Mouse (Mus musculus): ENCODE measurements around the gene Gm4792. TPM values are rescaled to one million over a fixed set of nuclear protein-coding genes. Genes with fewer than 3 reads are reported as not detected.

Gm4792 gene
- not detected in 2 replicates for polyA plus RNA-seq (2012; rRNA removed)

DNA sequence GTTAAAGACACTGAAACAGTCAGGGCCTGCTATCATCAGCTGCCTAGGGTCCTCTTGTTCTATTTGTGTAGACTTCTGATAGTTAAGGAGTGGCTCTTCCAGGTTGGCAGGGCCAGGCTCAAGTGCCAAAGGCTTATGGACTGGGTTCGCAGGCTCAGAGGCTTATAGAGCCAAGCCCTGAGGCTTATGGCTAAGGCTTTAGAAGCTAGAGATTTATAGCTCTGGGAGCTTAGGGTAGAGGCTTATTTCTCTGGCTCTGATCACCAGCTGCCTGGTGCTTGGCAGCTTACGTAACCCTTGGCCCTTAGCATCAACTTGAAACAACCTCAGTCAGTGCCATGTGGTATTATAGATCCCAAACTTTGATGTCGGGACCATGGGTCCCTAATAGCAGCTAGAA lies at the start of gene Gm4792:
Gene Gm4792, minus strand, starts transcription at position 233 of the 400 bp plus-strand sequence.
- Histone ChIP-seq H3K36me3 (ENCODE audit: control insufficient read depth, insufficient read depth, low read length) (no peaks in the 10 kb centered on the region), H3K4me1 (ENCODE audit: control insufficient read depth, insufficient read depth, insufficient read length) (no peaks in the 10 kb centered on the region), H3K27me3 (ENCODE audit: control insufficient read depth, insufficient read depth, low read length) (no peaks in the 10 kb centered on the region), H3K27ac (ENCODE audit: insufficient read depth, low read length) (no peak within 1 kb of the TSS), H3K4me3 (ENCODE audit: extremely low read depth, insufficient read depth, insufficient read length) (no peak within 1 kb of the TSS)
- DNase-seq (ENCODE audit: low read depth in 1 of 2, low spot score in 2 of 2): no peak
- 87% methylated on average over 3 of the region's 3 CpGs for WGBS
- TF ChIP-seq POLR2A (IDR thresholded peaks at IDR 0.05; ENCODE audit: low read depth, low read length) (no peak), CTCF (IDR thresholded peaks at IDR 0.05; ENCODE audit: extremely low read depth, insufficient read depth, insufficient read length, insufficient replicate concordance) (no peak)

DNA sequence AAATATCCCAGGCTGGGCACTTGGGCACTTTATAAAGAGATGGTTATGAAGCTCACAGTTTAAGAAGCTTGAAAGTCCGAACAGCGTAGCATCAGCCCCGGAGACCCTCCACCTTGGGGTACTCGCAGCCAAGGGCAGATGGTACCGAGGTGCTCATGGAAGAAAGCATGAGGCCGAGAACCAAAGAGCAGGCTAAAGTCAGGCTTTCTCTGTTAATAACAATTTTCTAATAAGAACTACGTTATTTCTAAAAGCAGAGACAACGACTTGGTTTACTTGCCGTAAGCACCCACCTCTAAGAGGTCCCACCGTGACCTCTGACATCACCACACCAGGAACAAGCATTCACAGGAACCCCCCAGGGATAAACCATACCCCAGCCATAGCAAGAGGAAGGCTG lies 49.5 kb upstream of the Gm4792 start:
- WGBS: 92% methylated on average over 10 of the region's 10 CpGs
- Histone ChIP-seq H3K36me3 (ENCODE audit: control insufficient read depth, insufficient read depth, low read length) (no peaks in the 10 kb centered on the region), H3K4me1 (ENCODE audit: control insufficient read depth, insufficient read depth, insufficient read length) (no peaks in the 10 kb centered on the region), H3K4me3 (ENCODE audit: extremely low read depth, insufficient read depth, insufficient read length) (no peak overlapping the region), H3K27ac (ENCODE audit: insufficient read depth, low read length) (no peak overlapping the region), H3K27me3 (ENCODE audit: control insufficient read depth, insufficient read depth, low read length) (no peaks in the 10 kb centered on the region)
- TF ChIP-seq POLR2A (IDR thresholded peaks at IDR 0.05; ENCODE audit: low read depth, low read length) (no peak), CTCF (IDR thresholded peaks at IDR 0.05; ENCODE audit: extremely low read depth, insufficient read depth, insufficient read length, insufficient replicate concordance) (no peak)
- DNase-seq (ENCODE audit: low read depth in 1 of 2, low spot score in 2 of 2): no peak

DNA sequence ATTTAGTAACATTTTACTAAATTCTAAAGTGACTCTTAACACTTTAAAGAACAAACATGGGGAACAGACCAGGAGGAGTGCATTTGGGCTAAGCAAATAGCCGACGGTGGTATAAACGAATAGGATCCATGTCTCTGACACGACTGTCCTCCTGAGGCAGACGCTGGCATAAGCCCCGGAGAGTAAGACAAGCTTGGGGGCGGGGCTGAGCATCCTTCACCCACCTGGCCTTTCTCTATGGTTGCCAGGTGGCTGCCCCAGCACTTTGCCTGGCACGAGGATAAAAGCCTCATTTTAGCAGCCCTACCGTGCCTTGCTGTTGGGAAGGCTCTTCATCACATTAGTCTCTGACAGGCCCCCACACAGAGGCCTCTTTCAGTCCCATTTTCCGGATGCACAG lies 48.8 kb upstream of the Gm4792 start:
- Histone ChIP-seq H3K27ac (ENCODE audit: insufficient read depth, low read length) (no peak overlapping the region), H3K27me3 (ENCODE audit: control insufficient read depth, insufficient read depth, low read length) (no peaks in the 10 kb centered on the region), H3K36me3 (ENCODE audit: control insufficient read depth, insufficient read depth, low read length) (no peaks in the 10 kb centered on the region), H3K4me1 (ENCODE audit: control insufficient read depth, insufficient read depth, insufficient read length) (no peaks in the 10 kb centered on the region), H3K4me3 (ENCODE audit: extremely low read depth, insufficient read depth, insufficient read length) (no peak overlapping the region)
- DNase-seq (ENCODE audit: low read depth in 1 of 2, low spot score in 2 of 2): no peak
- 95% methylated on average over 10 of the region's 10 CpGs for WGBS
- TF ChIP-seq CTCF (IDR thresholded peaks at IDR 0.05; ENCODE audit: extremely low read depth, insufficient read depth, insufficient read length, insufficient replicate concordance) (no peak), POLR2A (IDR thresholded peaks at IDR 0.05; ENCODE audit: low read depth, low read length) (no peak)

DNA sequence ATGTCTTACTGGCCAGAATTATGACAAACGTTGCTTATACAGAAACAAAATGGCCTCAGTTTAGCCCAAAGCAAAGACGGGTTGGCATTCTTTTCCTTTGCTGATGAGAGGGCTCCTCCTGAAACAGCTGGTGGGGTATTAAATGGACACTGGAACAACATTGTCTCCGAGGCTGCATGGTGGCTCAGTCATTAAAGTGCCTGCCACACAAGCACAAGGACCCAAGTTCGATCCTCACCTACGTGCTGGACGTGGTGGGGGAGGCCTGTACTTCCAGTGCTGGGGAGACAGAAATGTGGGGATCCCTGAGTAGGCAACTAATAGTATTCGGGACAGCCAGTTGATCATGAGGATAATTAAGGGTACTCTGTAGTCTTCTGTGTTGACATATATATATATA lies 48.1 kb upstream of the Gm4792 start:
- TF ChIP-seq CTCF (IDR thresholded peaks at IDR 0.05; ENCODE audit: extremely low read depth, insufficient read depth, insufficient read length, insufficient replicate concordance) (no peak), POLR2A (IDR thresholded peaks at IDR 0.05; ENCODE audit: low read depth, low read length) (no peak)
- Histone ChIP-seq H3K4me1 (ENCODE audit: control insufficient read depth, insufficient read depth, insufficient read length) (no peaks in the 10 kb centered on the region), H3K27me3 (ENCODE audit: control insufficient read depth, insufficient read depth, low read length) (no peaks in the 10 kb centered on the region), H3K36me3 (ENCODE audit: control insufficient read depth, insufficient read depth, low read length) (no peaks in the 10 kb centered on the region), H3K4me3 (ENCODE audit: extremely low read depth, insufficient read depth, insufficient read length) (no peak overlapping the region), H3K27ac (ENCODE audit: insufficient read depth, low read length) (no peak overlapping the region)
- DNase-seq (ENCODE audit: low read depth in 1 of 2, low spot score in 2 of 2): no peak
- 91% methylated on average over 7 of the region's 7 CpGs for WGBS

DNA sequence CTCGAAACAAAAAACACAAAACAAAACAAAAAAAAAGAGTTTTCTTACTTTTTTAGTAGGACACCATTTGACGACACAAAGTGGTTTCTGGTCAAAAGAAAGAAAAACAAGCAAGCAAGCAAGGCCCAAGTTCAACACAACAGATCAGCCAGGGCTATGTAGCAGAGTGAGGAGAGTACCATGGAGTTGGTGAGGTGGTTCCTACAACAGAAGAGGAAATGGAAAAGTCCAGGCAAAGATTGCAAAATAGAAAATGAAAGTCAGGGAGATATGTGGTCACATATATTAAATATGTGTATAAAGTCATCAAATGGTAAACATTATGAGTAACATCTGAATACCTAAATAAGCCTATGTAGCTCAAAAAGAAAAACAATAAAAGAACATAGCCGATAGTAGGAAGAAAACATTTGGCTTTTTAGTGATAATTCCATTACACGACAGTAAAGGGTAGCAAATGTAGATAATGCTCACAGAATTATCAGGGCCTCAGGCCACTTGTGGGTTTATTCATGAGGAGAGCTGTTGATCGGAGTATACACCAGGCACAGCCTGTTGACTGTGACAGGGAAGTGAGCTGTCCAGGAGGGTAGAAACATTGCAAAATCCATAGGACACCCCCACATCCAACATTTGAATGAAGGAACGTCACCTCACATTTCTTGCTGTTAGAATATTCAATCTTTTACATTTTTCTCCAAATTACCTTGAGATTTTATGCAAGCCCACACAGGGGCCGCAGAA lies 47.2 kb upstream of the Gm4792 start:
- WGBS: 85% methylated on average over 7 of the region's 7 CpGs
- H3K4me1 ChIP-seq (ENCODE audit: control insufficient read depth, insufficient read depth, insufficient read length): no peaks in the 10 kb centered on the region
- H3K27me3 ChIP-seq (ENCODE audit: control insufficient read depth, insufficient read depth, low read length): no peaks in the 10 kb centered on the region
- H3K27ac ChIP-seq (ENCODE audit: insufficient read depth, low read length): no peak overlapping the region
- H3K4me3 ChIP-seq (ENCODE audit: extremely low read depth, insufficient read depth, insufficient read length): no peak overlapping the region
- H3K36me3 ChIP-seq (ENCODE audit: control insufficient read depth, insufficient read depth, low read length): no peaks in the 10 kb centered on the region
- DNase-seq (ENCODE audit: low read depth in 1 of 2, low spot score in 2 of 2): no peak
- TF ChIP-seq CTCF (IDR thresholded peaks at IDR 0.05; ENCODE audit: extremely low read depth, insufficient read depth, insufficient read length, insufficient replicate concordance) (no peak), POLR2A (IDR thresholded peaks at IDR 0.05; ENCODE audit: low read depth, low read length) (no peak)

DNA sequence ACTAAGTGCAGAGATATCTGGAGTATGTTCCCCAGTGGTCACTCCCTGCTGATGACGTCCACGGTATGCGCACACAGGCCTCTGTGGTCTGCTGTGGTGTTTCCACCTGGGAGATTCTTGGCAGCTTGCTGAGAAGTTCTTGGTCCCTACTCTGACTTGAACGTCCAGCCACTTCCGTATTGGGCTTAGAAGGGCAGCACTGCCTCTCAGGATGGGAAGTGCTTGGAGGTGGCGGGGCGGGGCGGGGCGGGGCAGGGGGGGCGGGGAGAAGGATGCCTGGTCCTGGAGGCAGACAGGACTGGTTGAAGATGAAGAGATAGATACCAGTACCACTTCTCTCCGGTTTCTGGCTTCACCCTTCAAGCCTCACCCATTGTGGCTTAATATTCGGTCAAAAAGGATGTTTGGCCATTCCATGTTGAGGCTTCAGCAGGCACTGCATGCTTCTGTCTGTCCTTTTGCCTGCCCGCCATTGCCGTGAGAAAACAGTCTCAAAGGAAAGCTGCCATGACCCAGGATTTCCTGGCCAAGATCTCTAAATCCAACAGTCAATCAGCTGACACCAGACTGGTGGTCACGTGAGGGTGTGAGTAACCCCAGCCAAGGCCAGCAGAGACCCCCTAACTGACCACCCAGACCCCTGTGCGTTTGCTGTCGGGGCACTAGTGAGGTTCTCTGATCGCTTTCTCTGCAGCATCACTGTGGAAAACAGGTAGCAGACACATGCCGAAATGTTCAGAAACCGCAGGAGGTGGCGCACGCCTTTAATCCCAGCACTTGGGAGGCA lies 46.3 kb upstream of the Gm4792 start:
- WGBS: 61% methylated on average over 22 of the region's 22 CpGs
- no peak for DNase-seq (ENCODE audit: low read depth in 1 of 2, low spot score in 2 of 2)
- H3K27me3 ChIP-seq (ENCODE audit: control insufficient read depth, insufficient read depth, low read length): no peaks in the 10 kb centered on the region

More for the DNA sequence above, 46.3 kb upstream of the Gm4792 start:
- TF ChIP-seq CTCF (IDR thresholded peaks at IDR 0.05; ENCODE audit: extremely low read depth, insufficient read depth, insufficient read length, insufficient replicate concordance) (no peak), POLR2A (IDR thresholded peaks at IDR 0.05; ENCODE audit: low read depth, low read length) (no peak)
- H3K4me1 ChIP-seq (ENCODE audit: control insufficient read depth, insufficient read depth, insufficient read length): no peaks in the 10 kb centered on the region
- H3K27ac ChIP-seq (ENCODE audit: insufficient read depth, low read length): no peak overlapping the region
- no peaks in the 10 kb centered on the region for H3K36me3 ChIP-seq (ENCODE audit: control insufficient read depth, insufficient read depth, low read length)
- no peak overlapping the region for H3K4me3 ChIP-seq (ENCODE audit: extremely low read depth, insufficient read depth, insufficient read length)
